Mouse (Mus musculus): ENCODE measurements around the gene Mta2. TPM values are rescaled to one million over a fixed set of nuclear protein-coding genes. Genes with fewer than 3 reads are reported as not detected.

Gene Mta2
- polyA plus RNA-seq (2014; fragmentation: Illumina TruSeq; extraction: RNeasy Lipid Tissue Mini Kit (QIAGEN cat#74804); ENCODE audit: low read depth, low replicate concordance), result 73.4 TPM

DNA sequence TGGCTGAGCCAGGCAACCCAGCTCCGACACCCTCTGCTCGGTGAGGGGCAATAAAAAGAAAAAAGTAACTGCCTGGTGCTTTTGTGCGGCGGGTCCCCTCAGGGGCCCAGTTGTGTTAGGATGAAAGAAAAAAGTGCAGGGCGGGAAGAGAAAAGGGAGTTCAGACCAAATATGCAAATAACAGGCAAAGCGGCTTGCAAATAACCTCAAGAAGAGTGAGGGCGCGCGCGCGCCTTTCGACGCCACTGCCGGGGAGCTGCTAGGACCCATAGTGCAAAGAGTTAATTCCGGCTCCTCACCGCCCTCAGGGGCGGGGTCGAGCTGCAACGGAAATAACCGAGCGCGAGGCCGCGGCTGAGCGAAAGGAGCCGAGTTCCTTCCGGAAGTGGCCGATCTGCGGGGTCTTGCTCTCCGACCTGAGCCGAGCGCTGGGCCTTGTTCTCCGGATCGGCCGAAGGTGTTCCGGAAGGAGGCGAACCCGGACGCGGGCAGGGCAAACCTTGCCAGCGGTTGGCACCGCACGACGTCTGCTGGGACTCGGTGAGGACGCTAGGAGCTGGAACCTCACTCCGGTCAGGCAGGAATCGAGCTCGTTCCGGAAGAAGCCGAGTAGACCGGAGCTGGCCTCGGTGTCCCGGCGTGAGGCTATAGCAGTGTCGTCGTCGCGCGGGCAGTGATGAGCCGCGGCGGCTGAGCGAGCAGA lies at the start of gene Mta2:
Gene Mta2 (plus strand): TSS at position 361 of the 703 bp plus-strand sequence.

DNA sequence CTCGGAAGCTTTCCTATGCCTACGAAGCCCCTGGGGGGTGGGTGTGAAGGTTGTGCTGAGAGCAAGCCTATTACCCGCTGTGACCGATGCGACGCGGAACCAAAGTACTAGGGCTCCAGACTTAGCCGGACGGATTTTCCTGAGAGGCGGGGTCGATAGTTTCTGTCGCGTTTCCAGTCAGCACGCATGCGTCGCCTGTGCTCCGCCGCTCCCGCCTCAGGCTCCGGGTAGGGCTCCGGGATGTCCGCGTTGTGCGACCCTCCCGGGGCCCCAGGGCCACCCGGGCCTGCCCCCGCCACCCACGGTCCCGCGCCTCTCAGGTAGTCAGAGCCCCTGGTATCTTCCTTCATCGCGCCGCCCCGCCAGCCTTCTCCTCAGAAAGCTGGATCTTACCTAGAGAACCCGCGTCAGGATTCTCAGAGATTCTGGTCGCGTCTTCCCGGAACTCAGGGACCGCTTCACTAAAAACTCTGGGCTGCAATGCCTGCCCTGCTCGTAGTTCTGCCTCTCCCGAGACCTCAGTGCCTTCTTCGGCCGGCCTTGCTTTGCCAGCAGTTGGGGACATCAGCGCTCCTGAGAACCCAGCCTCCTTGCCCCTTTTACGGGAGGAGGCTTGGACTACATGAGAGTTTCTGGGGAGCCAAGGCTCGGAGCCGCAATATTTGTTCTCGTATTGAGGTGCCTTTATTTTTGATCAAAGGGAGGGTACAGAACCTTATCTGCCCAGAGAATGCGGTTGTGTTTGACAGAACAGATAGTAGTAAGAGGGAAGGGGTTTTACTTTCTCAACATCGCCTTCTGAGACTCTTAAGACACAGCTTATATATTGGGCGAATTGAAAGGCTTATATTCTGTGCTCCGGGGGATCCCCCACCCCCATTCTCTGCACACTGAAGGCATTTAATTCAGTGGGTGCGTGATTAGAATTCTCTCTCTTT lies 48.6 kb upstream of the Mta2 start, which contains the start of gene Ints5:
Gene Ints5 (plus strand): TSS at position 177 of the 938 bp plus-strand sequence.

DNA sequence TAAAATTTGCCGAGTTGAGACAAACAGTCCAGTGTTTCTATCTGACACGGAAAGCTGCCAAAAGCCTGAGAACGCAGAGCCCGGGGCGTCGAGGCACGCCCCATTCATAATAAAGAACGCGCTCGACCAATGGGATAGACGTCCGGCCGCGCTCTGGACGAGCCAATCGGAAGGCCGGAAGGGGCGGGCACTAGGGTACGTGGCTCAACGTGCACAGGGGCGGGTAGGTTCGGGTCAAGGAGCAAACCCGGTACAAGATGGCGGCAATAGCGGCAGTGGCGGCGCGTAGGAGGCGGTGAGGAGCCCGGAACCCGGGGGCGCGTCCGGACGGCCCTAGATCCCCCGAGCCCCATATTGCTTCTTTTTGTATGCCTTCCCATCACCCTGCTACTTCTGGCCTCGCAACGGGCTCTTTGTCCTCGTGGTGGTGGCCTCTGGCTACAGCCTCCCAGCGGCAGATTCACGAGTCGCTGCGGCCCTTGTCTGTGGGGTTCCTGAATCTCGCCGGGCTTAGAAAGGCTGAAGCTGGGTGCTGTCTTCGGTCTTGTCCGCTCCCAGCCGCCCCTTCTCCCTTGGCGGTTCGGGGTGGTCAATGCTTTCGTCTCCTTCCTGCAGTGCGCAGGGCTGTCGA lies 43.7 kb upstream of the Mta2 start, which contains the start of gene Ganab:
Gene Ganab (plus strand): TSS at position 207 of the 631 bp plus-strand sequence.

DNA sequence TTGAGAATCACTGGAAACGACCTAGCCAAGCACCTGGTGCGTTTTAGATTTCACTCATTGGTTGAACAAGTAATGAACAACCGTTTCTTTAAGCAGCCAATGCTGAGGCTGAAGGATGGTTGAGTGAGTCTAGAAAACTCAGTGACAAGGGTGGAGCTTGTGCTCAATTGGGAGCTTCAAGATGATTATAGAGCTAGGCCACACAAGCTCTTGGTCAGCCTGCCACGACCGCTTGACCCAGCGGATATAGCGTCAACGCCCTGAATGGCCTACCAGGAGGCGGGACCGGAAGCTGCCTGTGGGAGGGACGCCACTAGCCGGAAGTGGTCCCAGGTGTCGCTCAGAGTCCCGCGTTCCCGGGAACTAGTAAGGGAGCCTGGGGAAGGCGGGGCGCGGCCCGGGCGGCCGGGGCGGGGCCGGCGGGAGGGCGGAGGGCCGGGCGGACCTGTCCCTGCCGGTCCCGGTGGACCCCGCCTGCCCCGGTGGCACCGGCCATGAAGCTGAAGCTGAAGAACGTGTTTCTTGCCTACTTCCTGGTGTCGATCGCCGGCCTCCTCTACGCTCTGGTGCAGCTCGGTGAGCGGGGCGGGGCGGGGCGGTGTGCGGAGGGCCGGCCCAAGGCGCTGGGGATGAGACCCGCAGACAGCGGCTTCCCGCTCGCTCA lies 21.5 kb upstream of the Mta2 start, which contains the start of gene B3gat3:
Gene B3gat3 (plus strand): TSS at position 302 of the 664 bp plus-strand sequence.

DNA sequence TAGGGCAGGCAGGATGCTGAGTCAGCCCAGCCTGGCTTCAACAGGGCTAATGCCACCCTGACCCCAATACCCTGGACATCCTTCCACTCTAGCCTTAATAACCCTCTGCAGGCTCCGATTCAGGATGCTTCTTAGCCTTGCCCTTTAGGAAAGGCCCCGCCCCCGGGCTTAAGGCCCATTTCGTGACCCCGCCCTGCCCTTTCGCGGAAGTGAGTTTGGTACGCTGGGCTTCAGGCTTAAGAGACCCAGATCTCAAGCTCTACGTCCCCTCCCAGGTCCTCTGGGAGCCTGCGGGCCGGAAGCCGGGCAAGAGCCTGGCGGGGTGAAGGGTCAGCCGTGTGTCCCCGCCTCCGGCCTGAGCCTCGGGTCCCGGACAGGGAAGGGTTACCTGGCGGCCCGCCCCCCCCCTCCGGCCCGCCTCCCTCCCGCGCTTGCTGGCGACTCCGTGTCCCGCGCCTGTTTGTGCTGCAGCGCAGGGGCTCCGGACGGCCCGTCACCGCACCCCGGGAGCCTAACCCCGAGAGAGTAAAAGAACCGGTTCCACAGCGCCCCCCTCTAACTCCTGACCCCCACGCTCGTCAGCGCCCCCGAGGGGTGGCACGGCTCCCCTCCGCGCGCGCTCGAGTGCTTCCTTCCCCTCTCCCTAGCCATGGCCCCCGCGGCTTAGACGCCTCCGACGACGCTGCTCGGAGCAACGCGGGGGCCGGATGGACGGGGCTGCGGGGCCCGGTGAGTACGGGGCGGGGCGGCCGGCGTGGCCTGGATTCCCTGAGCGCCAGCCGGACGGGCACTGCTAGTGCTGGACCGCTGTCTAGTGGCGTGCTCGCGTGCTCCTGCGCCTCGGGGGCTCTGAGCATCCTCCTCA lies 12.2 kb upstream of the Mta2 start, which contains the start of the genes Rom1 and Eml3:
Gene Rom1 (minus strand): TSS at position 133 of the 865 bp plus-strand sequence.
Gene Eml3 (plus strand): TSS at position 329 of the 865 bp plus-strand sequence.

DNA sequence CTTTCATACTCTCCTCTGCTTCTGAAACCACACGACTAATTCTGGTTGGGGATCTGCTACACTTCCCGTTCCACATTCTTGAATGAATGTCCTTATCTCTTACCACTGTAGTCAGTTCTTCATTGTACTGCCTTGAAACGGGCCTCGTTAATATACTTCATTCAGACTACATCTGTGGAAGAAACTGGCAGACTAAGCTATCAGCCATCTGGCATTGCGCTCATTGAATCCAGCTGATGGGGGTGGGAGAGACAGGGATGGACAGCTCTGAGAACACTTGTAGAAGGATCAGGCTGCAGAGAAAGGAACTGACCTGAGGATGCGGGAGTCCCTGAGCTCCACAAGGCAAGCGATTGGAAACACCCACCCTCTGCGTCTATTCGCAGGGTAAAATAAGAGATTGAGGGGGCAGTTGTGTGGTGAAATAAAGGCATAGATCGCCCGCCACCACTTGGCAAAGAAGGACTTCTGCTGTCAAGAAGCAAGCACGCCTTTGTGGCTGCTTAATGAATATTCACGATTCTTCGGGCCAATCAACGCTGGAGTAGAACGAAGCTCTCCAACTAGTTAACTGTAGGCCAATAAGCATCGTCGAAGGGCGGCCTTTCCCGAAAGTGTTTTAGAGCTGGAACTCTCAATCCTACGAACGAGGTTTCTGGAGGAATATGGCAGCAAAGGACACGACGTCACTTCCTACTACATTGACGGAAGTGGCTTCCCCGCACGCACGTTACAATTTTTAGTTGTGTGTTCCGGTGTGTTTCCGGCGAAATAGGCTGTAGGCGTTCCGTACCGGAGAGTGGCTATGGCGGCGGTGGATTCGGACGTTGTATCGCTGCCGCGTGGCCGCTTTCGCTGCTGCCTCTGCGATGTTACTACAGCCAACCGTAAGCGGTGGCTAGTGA lies 11.7 kb downstream of the Mta2 start, which contains the start of gene Tut1:
Gene Tut1 (plus strand): TSS at position 713 of the 905 bp plus-strand sequence.

DNA sequence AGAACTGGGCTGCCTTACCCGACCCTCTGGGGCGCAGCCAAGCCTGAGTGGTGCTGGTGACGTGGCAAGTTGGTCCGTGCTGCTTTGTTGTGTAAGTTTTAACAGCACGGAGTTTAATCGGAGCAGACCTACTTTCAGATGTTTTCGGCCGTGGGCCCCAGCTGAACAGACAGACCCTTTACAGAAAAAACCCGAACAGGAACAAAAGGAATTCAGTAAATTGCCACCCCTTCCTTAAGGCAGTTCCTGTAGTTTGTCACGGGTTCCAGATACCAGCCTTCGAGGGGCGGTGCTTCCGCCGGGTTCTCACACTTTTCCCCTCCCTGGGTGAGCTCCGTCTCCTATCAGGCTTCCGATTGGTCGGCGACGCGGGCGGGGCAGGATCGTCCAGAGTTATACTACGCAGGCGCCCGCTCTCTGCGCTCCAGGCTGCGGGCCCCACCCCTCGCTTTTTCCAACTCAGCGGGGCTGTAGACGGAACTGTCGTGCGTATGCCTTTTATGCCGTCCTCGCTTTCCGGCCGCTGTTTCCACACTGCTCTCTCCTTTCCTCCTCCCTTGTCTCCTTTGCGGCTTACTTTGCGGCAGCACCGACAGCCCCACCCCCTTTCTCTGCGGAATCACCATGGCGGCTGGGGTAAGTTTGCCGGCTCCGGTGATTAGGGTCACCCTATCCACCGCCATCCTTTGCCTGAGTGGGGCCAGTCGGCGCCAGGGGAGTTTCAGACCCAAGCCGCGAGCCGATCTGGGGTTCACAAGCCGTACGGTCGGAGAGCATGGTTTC lies 25.1 kb downstream of the Mta2 start, which contains the start of gene Eef1g:
Gene Eef1g (plus strand): TSS at position 452 of the 783 bp plus-strand sequence.

DNA sequence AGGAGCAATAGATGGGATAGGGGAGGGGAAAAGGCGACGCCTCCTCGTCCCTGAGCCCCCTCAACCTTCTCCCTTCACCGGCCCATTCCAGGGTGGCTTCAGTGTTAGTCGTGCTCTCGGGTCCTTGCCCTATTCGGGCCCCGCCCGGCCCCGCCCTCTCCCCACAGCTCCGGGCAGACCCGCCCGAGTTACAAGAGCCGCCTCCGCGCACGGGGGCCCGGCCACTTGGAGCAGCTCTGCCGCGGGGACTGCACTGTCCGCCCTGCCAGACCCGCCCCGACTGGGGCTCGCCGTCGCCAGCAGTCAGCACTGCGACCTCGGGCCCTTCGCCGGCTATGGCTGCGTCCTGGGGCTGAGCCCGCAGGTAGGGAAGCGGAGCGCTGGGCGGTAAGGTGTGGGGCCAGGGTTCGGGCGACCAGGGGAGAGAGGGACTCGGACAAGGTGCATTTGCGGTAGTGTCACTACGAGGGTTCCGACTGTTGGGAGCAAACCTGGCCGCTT lies 47.4 kb downstream of the Mta2 start, which contains the start of gene Ahnak:
Gene Ahnak (plus strand): TSS at position 219 of the 501 bp plus-strand sequence.

Other genes with a start within 250 kb of the Mta2 start
- gene Slc3a2, start 218.5 kb upstream of the Mta2 start, polyA plus RNA-seq (2014; fragmentation: Illumina TruSeq; extraction: RNeasy Lipid Tissue Mini Kit (QIAGEN cat#74804); ENCODE audit: low read depth, low replicate concordance), result 38.6 TPM
- gene Wdr74, start 206.0 kb upstream of the Mta2 start, polyA plus RNA-seq (2014; fragmentation: Illumina TruSeq; extraction: RNeasy Lipid Tissue Mini Kit (QIAGEN cat#74804); ENCODE audit: low read depth, low replicate concordance), result 12.7 TPM
- gene 1700092M07Rik, start 201.2 kb upstream of the Mta2 start, polyA plus RNA-seq (2014; fragmentation: Illumina TruSeq; extraction: RNeasy Lipid Tissue Mini Kit (QIAGEN cat#74804); ENCODE audit: low read depth, low replicate concordance), result not detected
- gene Stx5a, start 200.5 kb upstream of the Mta2 start, polyA plus RNA-seq (2014; fragmentation: Illumina TruSeq; extraction: RNeasy Lipid Tissue Mini Kit (QIAGEN cat#74804); ENCODE audit: low read depth, low replicate concordance), result 112 TPM
- gene Nxf1, start 184.8 kb upstream of the Mta2 start, polyA plus RNA-seq (2014; fragmentation: Illumina TruSeq; extraction: RNeasy Lipid Tissue Mini Kit (QIAGEN cat#74804); ENCODE audit: low read depth, low replicate concordance), result 92.5 TPM
- gene Tmem223, start 170.9 kb upstream of the Mta2 start, polyA plus RNA-seq (2014; fragmentation: Illumina TruSeq; extraction: RNeasy Lipid Tissue Mini Kit (QIAGEN cat#74804); ENCODE audit: low read depth, low replicate concordance), result 17.2 TPM
- gene Tmem179b, start 167.4 kb upstream of the Mta2 start, polyA plus RNA-seq (2014; fragmentation: Illumina TruSeq; extraction: RNeasy Lipid Tissue Mini Kit (QIAGEN cat#74804); ENCODE audit: low read depth, low replicate concordance), result 30.6 TPM
- gene Taf6l, start 155.5 kb upstream of the Mta2 start, polyA plus RNA-seq (2014; fragmentation: Illumina TruSeq; extraction: RNeasy Lipid Tissue Mini Kit (QIAGEN cat#74804); ENCODE audit: low read depth, low replicate concordance), result not detected
- gene Polr2g, start 143.3 kb upstream of the Mta2 start, polyA plus RNA-seq (2014; fragmentation: Illumina TruSeq; extraction: RNeasy Lipid Tissue Mini Kit (QIAGEN cat#74804); ENCODE audit: low read depth, low replicate concordance), result 35.0 TPM
- gene Zbtb3, start 139.3 kb upstream of the Mta2 start, polyA plus RNA-seq (2014; fragmentation: Illumina TruSeq; extraction: RNeasy Lipid Tissue Mini Kit (QIAGEN cat#74804); ENCODE audit: low read depth, low replicate concordance), result not detected
- 112 TPM for gene Ttc9c, start 122.5 kb upstream of the Mta2 start, polyA plus RNA-seq (2014; fragmentation: Illumina TruSeq; extraction: RNeasy Lipid Tissue Mini Kit (QIAGEN cat#74804); ENCODE audit: low read depth, low replicate concordance)
- 195 TPM for gene Hnrnpul2, start 121.9 kb upstream of the Mta2 start, polyA plus RNA-seq (2014; fragmentation: Illumina TruSeq; extraction: RNeasy Lipid Tissue Mini Kit (QIAGEN cat#74804); ENCODE audit: low read depth, low replicate concordance)
- gene AC129217.1, start 112.1 kb upstream of the Mta2 start, polyA plus RNA-seq (2014; fragmentation: Illumina TruSeq; extraction: RNeasy Lipid Tissue Mini Kit (QIAGEN cat#74804); ENCODE audit: low read depth, low replicate concordance), result not detected
- 8.5 TPM for gene Bscl2, start 104.4 kb upstream of the Mta2 start, polyA plus RNA-seq (2014; fragmentation: Illumina TruSeq; extraction: RNeasy Lipid Tissue Mini Kit (QIAGEN cat#74804); ENCODE audit: low read depth, low replicate concordance)
- gene Gng3, start 102.7 kb upstream of the Mta2 start, polyA plus RNA-seq (2014; fragmentation: Illumina TruSeq; extraction: RNeasy Lipid Tissue Mini Kit (QIAGEN cat#74804); ENCODE audit: low read depth, low replicate concordance), result 0.69 TPM
- 3.7 TPM for gene Lrrn4cl, start 91.1 kb upstream of the Mta2 start, polyA plus RNA-seq (2014; fragmentation: Illumina TruSeq; extraction: RNeasy Lipid Tissue Mini Kit (QIAGEN cat#74804); ENCODE audit: low read depth, low replicate concordance)
- 17.3 TPM for gene Ubxn1, start 70.4 kb upstream of the Mta2 start, polyA plus RNA-seq (2014; fragmentation: Illumina TruSeq; extraction: RNeasy Lipid Tissue Mini Kit (QIAGEN cat#74804); ENCODE audit: low read depth, low replicate concordance)
- 2.2 TPM for gene Uqcc3, start 61.0 kb upstream of the Mta2 start, polyA plus RNA-seq (2014; fragmentation: Illumina TruSeq; extraction: RNeasy Lipid Tissue Mini Kit (QIAGEN cat#74804); ENCODE audit: low read depth, low replicate concordance)
- gene Lbhd1, start 58.1 kb upstream of the Mta2 start, polyA plus RNA-seq (2014; fragmentation: Illumina TruSeq; extraction: RNeasy Lipid Tissue Mini Kit (QIAGEN cat#74804); ENCODE audit: low read depth, low replicate concordance), result 37.9 TPM
- not detected for gene Gm49403, start 57.9 kb upstream of the Mta2 start, polyA plus RNA-seq (2014; fragmentation: Illumina TruSeq; extraction: RNeasy Lipid Tissue Mini Kit (QIAGEN cat#74804); ENCODE audit: low read depth, low replicate concordance)
- 12.0 TPM for gene 1810009A15Rik, start 53.0 kb upstream of the Mta2 start, polyA plus RNA-seq (2014; fragmentation: Illumina TruSeq; extraction: RNeasy Lipid Tissue Mini Kit (QIAGEN cat#74804); ENCODE audit: low read depth, low replicate concordance)
- gene Gm49416, start 52.9 kb upstream of the Mta2 start, polyA plus RNA-seq (2014; fragmentation: Illumina TruSeq; extraction: RNeasy Lipid Tissue Mini Kit (QIAGEN cat#74804); ENCODE audit: low read depth, low replicate concordance), result not detected
- gene Ints5, start 48.9 kb upstream of the Mta2 start, polyA plus RNA-seq (2014; fragmentation: Illumina TruSeq; extraction: RNeasy Lipid Tissue Mini Kit (QIAGEN cat#74804); ENCODE audit: low read depth, low replicate concordance), result 0.44 TPM
- 76.6 TPM for gene Ganab, start 43.8 kb upstream of the Mta2 start, polyA plus RNA-seq (2014; fragmentation: Illumina TruSeq; extraction: RNeasy Lipid Tissue Mini Kit (QIAGEN cat#74804); ENCODE audit: low read depth, low replicate concordance)
- 28.4 TPM for gene B3gat3, start 21.5 kb upstream of the Mta2 start, polyA plus RNA-seq (2014; fragmentation: Illumina TruSeq; extraction: RNeasy Lipid Tissue Mini Kit (QIAGEN cat#74804); ENCODE audit: low read depth, low replicate concordance)
- gene Rom1, start 12.5 kb upstream of the Mta2 start, polyA plus RNA-seq (2014; fragmentation: Illumina TruSeq; extraction: RNeasy Lipid Tissue Mini Kit (QIAGEN cat#74804); ENCODE audit: low read depth, low replicate concordance), result not detected
- 5.4 TPM for gene Eml3, start 12.3 kb upstream of the Mta2 start, polyA plus RNA-seq (2014; fragmentation: Illumina TruSeq; extraction: RNeasy Lipid Tissue Mini Kit (QIAGEN cat#74804); ENCODE audit: low read depth, low replicate concordance)
- 2.4 TPM for gene Tut1, start 12.0 kb downstream of the Mta2 start, polyA plus RNA-seq (2014; fragmentation: Illumina TruSeq; extraction: RNeasy Lipid Tissue Mini Kit (QIAGEN cat#74804); ENCODE audit: low read depth, low replicate concordance)
- 81.4 TPM for gene Eef1g, start 25.2 kb downstream of the Mta2 start, polyA plus RNA-seq (2014; fragmentation: Illumina TruSeq; extraction: RNeasy Lipid Tissue Mini Kit (QIAGEN cat#74804); ENCODE audit: low read depth, low replicate concordance)
- gene Ahnak, start 47.4 kb downstream of the Mta2 start, polyA plus RNA-seq (2014; fragmentation: Illumina TruSeq; extraction: RNeasy Lipid Tissue Mini Kit (QIAGEN cat#74804); ENCODE audit: low read depth, low replicate concordance), result 158 TPM
- not detected for gene Scgb1a1, start 146.1 kb downstream of the Mta2 start, polyA plus RNA-seq (2014; fragmentation: Illumina TruSeq; extraction: RNeasy Lipid Tissue Mini Kit (QIAGEN cat#74804); ENCODE audit: low read depth, low replicate concordance)
- 3.9 TPM for gene Asrgl1, start 193.8 kb downstream of the Mta2 start, polyA plus RNA-seq (2014; fragmentation: Illumina TruSeq; extraction: RNeasy Lipid Tissue Mini Kit (QIAGEN cat#74804); ENCODE audit: low read depth, low replicate concordance)